Mouse (Mus musculus) liver, adult 2 months (tissue): ENCODE measurements around the gene Egln2. TPM values are rescaled to one million over a fixed set of nuclear protein-coding genes. Genes with fewer than 3 reads are reported as not detected.
A peak's percentile ranks its signal among the peaks of the same experiment; 100 is the strongest.

Experiments used
- DNase-seq: peaks from one replicate; pipeline ENCODE4 v3.0.0-alpha.2; 2011; ENCODE audit warnings: low read depth, low spot score; ENCODE audit errors: extremely low read depth
- H3K27ac ChIP-seq: fragments of 200-500 bp; replicated peaks from 2 replicates; pipeline ENCODE4 v1.5.1; 2012; ENCODE audit warnings: low read depth, mild to moderate bottlenecking, control low read depth, inconsistent platforms, low read length; ENCODE audit not compliant: insufficient read depth
- H3K27me3 ChIP-seq: fragments of 200-500 bp; 2 replicates; pipeline ENCODE4 v1.6.1; 2012; ENCODE audit warnings: mild to moderate bottlenecking, moderate library complexity, low read length, inconsistent platforms; ENCODE audit not compliant: control insufficient read depth, insufficient read depth
- H3K36me3 ChIP-seq: fragments of 200-500 bp; 2 replicates; pipeline ENCODE4 v1.6.1; 2012; ENCODE audit warnings: low read length, inconsistent platforms; ENCODE audit not compliant: control insufficient read depth, insufficient read depth
- H3K4me1 ChIP-seq: fragments of 200-500 bp; 2 replicates; pipeline ENCODE4 v1.6.1; 2011; ENCODE audit warnings: low read length; ENCODE audit not compliant: control insufficient read depth, insufficient read depth
- H3K4me3 ChIP-seq: fragments of 200-500 bp; 2 replicates; pipeline ENCODE4 v1.5.1; 2011; ENCODE audit warnings: low read depth, mild to moderate bottlenecking, control low read depth, low read length, moderate library complexity; ENCODE audit not compliant: insufficient read depth
- H3K79me2 ChIP-seq: fragments of 200-500 bp; 2 replicates; pipeline ENCODE4 v1.6.1; 2012; ENCODE audit warnings: inconsistent platforms, mild to moderate bottlenecking, low read length, moderate library complexity; ENCODE audit not compliant: control insufficient read depth, insufficient read depth
- H3K9ac ChIP-seq: fragments of 200-500 bp; 2 replicates; pipeline ENCODE4 v1.6.1; 2012; ENCODE audit warnings: low read depth, mild to moderate bottlenecking, control low read depth, inconsistent platforms, low read length
- CTCF ChIP-seq: fragments of 200-500 bp; IDR thresholded peaks from 2 replicates; pipeline ENCODE4 v1.5.1; 2011; ENCODE audit warnings: low read depth, low read length, control low read depth
- POLR2A ChIP-seq: fragments of 200-500 bp; IDR thresholded peaks from 2 replicates; pipeline ENCODE4 v1.6.1; 2011; ENCODE audit warnings: low read length, control low read depth; ENCODE audit not compliant: insufficient read depth; ENCODE audit errors: extremely low read depth
- WGBS: fragments of 180-500 bp; shearing (Covaris S2); methylation state at CpG from one replicate; pipeline ENCODE4 v1.1.7; 2018; 5-methylcytosine and 5-hydroxymethylcytosine counted together
- polyA plus RNA-seq: library from polyadenylated mRNA; depleted of rRNA; stranded (reverse); fragments of >200 nt; gene quantifications from 2 replicates; pipeline ENCODE4 v1.2.3, GENCODE M21; 2012
- total RNA-seq: library from RNA; depleted of rRNA; stranded (reverse); fragments of >200 nt; gene quantifications from 2 replicates; pipeline ENCODE4 v1.2.3, GENCODE M21; 2014

Gene Egln2
- total and polyA plus RNA-seq, 2 experiments: 35.4 to 99.3 TPM

- WGBS: 14% methylated on average over 8 of the region's 8 CpGs
- peak; percentile 97 for TF ChIP-seq CTCF
- TF ChIP-seq POLR2A: no peak
- H3K27ac ChIP-seq: no peak overlapping the region
- no peak overlapping the region for H3K9ac ChIP-seq
- H3K79me2 ChIP-seq: peaks cover 2% of the 10 kb centered on the region; the same call in 1 of the 2 replicates
- peaks cover 10% of the 10 kb centered on the region; the same call in 1 of the 2 replicates for H3K36me3 ChIP-seq
- peaks cover 24% of the 10 kb centered on the region for H3K4me1 ChIP-seq
- no peak overlapping the region for H3K4me3 ChIP-seq
- peak; percentile 65 for DNase-seq
- no peaks in the 10 kb centered on the region for H3K27me3 ChIP-seq
Measured at GRCm38 (mm10) chr7:27159882-27160281, 6.7 kb downstream of the Egln2 start.

DNA sequence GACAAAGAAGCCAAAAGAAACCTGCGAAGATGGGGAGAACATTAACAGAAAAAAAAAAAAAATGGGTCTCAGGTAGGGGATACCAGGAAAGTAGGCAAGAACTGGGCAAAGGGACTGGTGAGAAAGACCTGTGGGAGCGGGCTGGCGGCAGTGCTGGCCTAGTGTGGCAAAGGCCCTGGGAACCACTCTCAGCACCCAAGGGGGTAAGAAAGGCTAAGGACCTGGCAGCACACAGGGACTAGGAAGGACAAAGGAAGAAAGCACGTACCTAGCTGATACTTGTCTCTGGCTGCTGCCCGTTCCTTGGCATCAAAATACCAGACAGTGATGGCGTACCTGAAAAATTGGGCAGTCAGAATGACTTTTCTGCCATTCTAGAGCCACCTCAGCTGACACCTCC, 7.3 kb downstream of the Egln2 start:
- Histone ChIP-seq H3K4me3 (no peak overlapping the region), H3K36me3 (peaks cover 10% of the 10 kb centered on the region; the same call in 1 of the 2 replicates), H3K9ac (no peak overlapping the region), H3K27me3 (no peaks in the 10 kb centered on the region), H3K4me1 (peaks cover 22% of the 10 kb centered on the region), H3K79me2 (no peaks in the 10 kb centered on the region; the same call in 1 of the 2 replicates), H3K27ac (no peak overlapping the region)
- no peak for DNase-seq
- 96% methylated on average over 6 of the region's 6 CpGs for WGBS
- TF ChIP-seq POLR2A (no peak), CTCF (no peak)

DNA sequence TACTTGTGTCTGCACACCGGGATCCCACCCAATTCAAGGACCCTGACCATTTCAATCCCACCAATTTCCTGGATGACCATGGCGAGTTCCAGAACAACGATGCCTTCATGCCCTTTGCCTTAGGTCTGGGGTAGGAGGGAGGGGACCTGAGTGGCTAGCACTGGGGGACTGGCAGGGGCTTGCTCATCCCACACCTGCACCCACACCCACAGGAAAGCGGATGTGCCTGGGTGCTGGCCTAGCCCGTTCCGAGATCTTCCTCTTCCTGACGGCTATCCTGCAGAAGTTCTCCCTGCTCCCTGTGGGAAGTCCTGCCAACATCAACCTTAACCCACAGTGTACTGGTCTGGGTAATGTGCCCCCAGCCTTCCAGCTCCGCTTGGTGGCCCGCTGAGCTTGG, 8.4 kb downstream of the Egln2 start:
- H3K27me3 ChIP-seq: no peaks in the 10 kb centered on the region
- WGBS: 91% methylated on average over 9 of the region's 9 CpGs
- H3K27ac ChIP-seq: no peak overlapping the region
- no peaks in the 10 kb centered on the region for H3K79me2 ChIP-seq
- no peak for DNase-seq
- TF ChIP-seq CTCF (no peak), POLR2A (no peak)
- H3K9ac ChIP-seq: no peak overlapping the region
- H3K36me3 ChIP-seq: peaks cover 10% of the 10 kb centered on the region; the same call in 1 of the 2 replicates
- H3K4me1 ChIP-seq: peaks cover 13% of the 10 kb centered on the region
- no peak overlapping the region for H3K4me3 ChIP-seq

- Histone ChIP-seq H3K4me3 (no peak overlapping the region), H3K27ac (no peak overlapping the region), H3K36me3 (peaks cover 10% of the 10 kb centered on the region; the same call in 1 of the 2 replicates), H3K27me3 (no peaks in the 10 kb centered on the region), H3K4me1 (peaks cover 3% of the 10 kb centered on the region; the same call in 1 of the 2 replicates), H3K9ac (no peak overlapping the region), H3K79me2 (no peaks in the 10 kb centered on the region)
- no peak for DNase-seq
- TF ChIP-seq CTCF (no peak), POLR2A (no peak)
- WGBS: 85% methylated on average over 13 of the region's 13 CpGs
Measured at GRCm38 (mm10) chr7:27156005-27156404, 10.6 kb downstream of the Egln2 start.

GRCm38 (mm10) chr7:27153205-27153764, 13.3 kb downstream of the Egln2 start, which contains the start of gene Cyp2t4:
TSS of gene Cyp2t4 (plus strand) at chr7:27153714.
- no peak within 1 kb of the TSS for H3K27ac ChIP-seq
- H3K79me2 ChIP-seq: no peaks in the 10 kb centered on the region
- no peak within 1 kb of the TSS for H3K9ac ChIP-seq
- H3K36me3 ChIP-seq: peaks cover 3% of the 10 kb centered on the region; the same call in 1 of the 2 replicates
- no peak for TF ChIP-seq POLR2A
- TF ChIP-seq CTCF: no peak
- no peaks in the 10 kb centered on the region for H3K4me1 ChIP-seq
- WGBS: 69% methylated on average over 10 of the region's 10 CpGs
- H3K27me3 ChIP-seq: no peaks in the 10 kb centered on the region
- DNase-seq: no peak
- H3K4me3 ChIP-seq: no peak within 1 kb of the TSS

DNA sequence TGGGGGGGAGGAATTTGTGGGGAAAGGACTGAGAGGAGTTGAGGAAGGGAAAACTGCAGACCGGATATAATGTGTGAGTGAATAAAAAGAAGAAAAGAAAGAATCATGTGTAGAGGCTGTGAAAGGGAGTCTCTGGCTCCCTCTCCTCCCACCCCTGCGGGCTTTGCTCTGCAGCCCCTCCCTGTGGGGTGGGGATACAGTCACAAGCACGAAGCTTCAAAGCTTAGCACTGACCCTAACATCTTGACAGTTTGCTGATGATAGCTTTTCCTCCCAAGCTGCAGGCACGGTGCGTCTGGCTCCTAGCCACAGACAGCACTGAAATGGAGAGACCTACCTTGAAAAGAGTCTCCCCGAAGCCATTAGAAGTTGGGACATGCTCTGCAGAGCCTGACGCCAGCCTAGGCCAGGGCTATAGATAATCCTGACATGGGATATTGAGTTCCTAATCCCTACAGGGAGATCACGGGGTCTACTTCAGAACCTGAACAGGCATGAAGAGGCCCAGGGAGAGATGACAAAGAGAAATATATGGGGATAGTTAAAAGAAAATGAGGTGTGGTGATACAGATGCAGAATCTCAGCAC, 30.1 kb downstream of the Egln2 start:
- peaks cover 27% of the 10 kb centered on the region for H3K36me3 ChIP-seq
- no peak overlapping the region for H3K9ac ChIP-seq
- DNase-seq: peak; percentile 32
- H3K4me3 ChIP-seq: no peak overlapping the region
- WGBS: 51% methylated on average over 8 of the region's 8 CpGs
- no peaks in the 10 kb centered on the region for H3K27me3 ChIP-seq
- peaks cover 4% of the 10 kb centered on the region; the same call in 1 of the 2 replicates for H3K4me1 ChIP-seq
- no peak overlapping the region for H3K27ac ChIP-seq
- no peaks in the 10 kb centered on the region for H3K79me2 ChIP-seq
- TF ChIP-seq CTCF: no peak
- no peak for TF ChIP-seq POLR2A
